Comparison of ENCODE assay signal across 38 mouse cellular contexts in the genomic region with DNA sequence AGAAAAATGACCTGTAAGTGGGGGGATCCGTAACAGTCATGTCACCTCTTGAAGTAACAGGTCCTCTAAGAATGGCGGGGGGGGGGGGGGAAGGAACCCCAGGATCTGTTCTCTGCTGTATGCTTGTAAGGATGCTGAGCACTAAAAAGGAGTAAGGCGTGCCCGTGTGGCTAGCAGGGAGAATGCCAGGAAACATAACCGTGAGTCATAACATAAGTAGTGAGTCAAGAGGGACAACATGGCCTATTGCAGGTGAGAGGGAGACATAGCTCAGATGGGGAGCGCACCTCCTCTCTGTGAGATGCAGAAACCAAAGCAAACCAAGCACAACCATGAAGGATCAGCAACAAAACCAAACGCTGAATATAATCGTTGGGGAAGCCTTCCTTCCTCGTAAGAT. TPM values are rescaled to one million over a fixed set of nuclear protein-coding genes. Genes with fewer than 3 reads are reported as not detected.
"Had no signal": no experiment of that assay in that cellular context is flagged by ENCODE, and none has a peak within 500 bp of the region (broad histone marks: within the 10 kb centered on the region; RNA-seq: fewer than 3 reads in every experiment).

No protein-coding gene starts in this region.

- H3K9me3 ChIP-seq: heart, embryonic 12.5 days; heart, embryonic 13.5 days; heart, embryonic 15.5 days; hindbrain, embryonic 10.5 days; hindbrain, embryonic 12.5 days; hindbrain, embryonic 13.5 days; hindbrain, embryonic 15.5 days; intestine, embryonic 15.5 days; kidney, embryonic 15.5 days had no signal

- ATAC-seq: hindbrain, embryonic 16.5 days; hindbrain, postnatal 0 days; inflammation-experienced regulatory T-cells, adult 6 months; intestine, embryonic 15.5 days; intestine, embryonic 16.5 days; intestine, postnatal 0 days had no signal

- H3K9ac ChIP-seq: heart, embryonic 12.5 days; heart, embryonic 13.5 days; heart, embryonic 15.5 days; hindbrain, embryonic 12.5 days; hindbrain, embryonic 13.5 days; hindbrain, embryonic 14.5 days; hindbrain, embryonic 15.5 days; intestine, embryonic 15.5 days; kidney, embryonic 15.5 days had no signal

- H3K4me3 ChIP-seq: heart, embryonic 12.5 days; heart, embryonic 13.5 days; heart, embryonic 15.5 days; hindbrain, embryonic 10.5 days; hindbrain, embryonic 12.5 days; hindbrain, embryonic 13.5 days; hindbrain, embryonic 15.5 days; intestine, embryonic 15.5 days; kidney, embryonic 15.5 days; layer of hippocampus, adult 2 months; left cerebral cortex, adult 2 months had no signal

- H3K4me1 ChIP-seq: heart, embryonic 12.5 days; heart, embryonic 13.5 days; heart, embryonic 15.5 days; hindbrain, embryonic 10.5 days; hindbrain, embryonic 12.5 days; hindbrain, embryonic 13.5 days; hindbrain, embryonic 15.5 days; intestine, embryonic 15.5 days; kidney, embryonic 15.5 days had no signal

- H3K27ac ChIP-seq: heart, embryonic 13.5 days; heart, embryonic 15.5 days; hindbrain, embryonic 10.5 days; hindbrain, embryonic 12.5 days; hindbrain, embryonic 13.5 days; hindbrain, embryonic 14.5 days; hindbrain, embryonic 15.5 days; hindbrain, postnatal 0 days; intestine, embryonic 15.5 days; kidney, embryonic 15.5 days; kidney, postnatal 0 days; layer of hippocampus, adult 2 months; left cerebral cortex, adult 2 months had no signal

- DNase-seq: heart, postnatal 10 days; heart, postnatal 14 days; heart, postnatal 36 days; heart, postnatal 4 days; kidney, adult 11 months; kidney, adult 18-20 months; kidney, adult 2 months; kidney, adult 8-10 months; kidney, adult 9 months; kidney, postnatal 10 days; kidney, postnatal 14 days; kidney, postnatal 25 days; kidney, postnatal 36 days; kidney, postnatal 4 days; layer of hippocampus, adult 9-11 months; layer of hippocampus, postnatal 36 days had no signal

- H3K27me3 ChIP-seq: heart, embryonic 12.5 days; heart, embryonic 13.5 days; heart, embryonic 15.5 days; hindbrain, embryonic 12.5 days; hindbrain, embryonic 13.5 days; hindbrain, embryonic 15.5 days; intestine, embryonic 15.5 days; kidney, embryonic 15.5 days had no signal

- H3K4me2 ChIP-seq: heart, embryonic 12.5 days; heart, embryonic 13.5 days; heart, embryonic 15.5 days; hindbrain, embryonic 12.5 days; hindbrain, embryonic 13.5 days; hindbrain, embryonic 14.5 days; hindbrain, embryonic 15.5 days; intestine, embryonic 15.5 days; kidney, embryonic 15.5 days had no signal

- H3K36me3 ChIP-seq: heart, embryonic 12.5 days; heart, embryonic 13.5 days; heart, embryonic 15.5 days; hindbrain, embryonic 10.5 days; hindbrain, embryonic 12.5 days; hindbrain, embryonic 13.5 days; hindbrain, embryonic 15.5 days; intestine, embryonic 15.5 days; kidney, embryonic 15.5 days had no signal

RNA-seq across cellular contexts. Expression of a gene that starts 55.8 kb away (rescaled TPM):
- total RNA-seq: heart, postnatal 14 days; heart, postnatal 25 days; heart, postnatal 36 days had no signal
- polyA plus RNA-seq: heart, embryonic 13.5 days; heart, embryonic 16.5 days; heart, postnatal 0 days; hindbrain, embryonic 10.5 days; inflammation-experienced regulatory T-cells, adult 6 months; intestine, embryonic 16.5 days; intestine, postnatal 0 days; large intestine, adult 2 months had no signal
